Mouse (Mus musculus) lung, postnatal 0 days (tissue): ENCODE measurements around the gene Ptk7. TPM values are rescaled to one million over a fixed set of nuclear protein-coding genes. Genes with fewer than 3 reads are reported as not detected.

ENCODE experiments used
- ATAC-seq: fragments of 200-750 bp; cut with Nextera tagmentation; 2 replicates; pipeline ENCODE4 v1.8.0; 2017; ENCODE audit warnings: moderate library complexity
- DNase-seq: peaks from one replicate; pipeline ENCODE4 v3.0.0-alpha.2; 2016; ENCODE audit warnings: low spot score
- H3K27ac ChIP-seq: fragments of 300-500 bp; sonication (generic); 2 replicates; pipeline ENCODE4 v1.5.1; 2014; ENCODE audit warnings: antibody characterized with exemption, mild to moderate bottlenecking, low read length, mixed read lengths
- H3K27me3 ChIP-seq: fragments of 300-500 bp; sonication (generic); replicated peaks from 2 replicates; pipeline ENCODE4 v1.6.1; 2014; ENCODE audit warnings: low read length, mixed read lengths; ENCODE audit not compliant: insufficient read depth
- H3K36me3 ChIP-seq: fragments of 300-500 bp; sonication (generic); 2 replicates; pipeline ENCODE4 v1.6.1; 2014; ENCODE audit warnings: low read length, mixed read lengths; ENCODE audit not compliant: insufficient read depth
- H3K4me1 ChIP-seq: fragments of 300-500 bp; sonication (generic); 2 replicates; pipeline ENCODE4 v1.6.1; 2014; ENCODE audit warnings: antibody characterized with exemption, low read depth, low read length, mixed read lengths; ENCODE audit not compliant: insufficient read depth
- H3K4me2 ChIP-seq: fragments of 300-500 bp; sonication (generic); replicated peaks from 2 replicates; pipeline ENCODE4 v1.6.1; 2014; ENCODE audit warnings: low read depth, mild to moderate bottlenecking, low read length, moderate library complexity, mixed read lengths
- H3K4me3 ChIP-seq: fragments of 300-500 bp; sonication (generic); 2 replicates; pipeline ENCODE4 v1.5.1; 2014; ENCODE audit warnings: low read depth, low read length
- H3K9ac ChIP-seq: fragments of 300-500 bp; sonication (generic); replicated peaks from 2 replicates; pipeline ENCODE4 v1.6.1; 2014; ENCODE audit warnings: low read depth, mild to moderate bottlenecking
- H3K9me3 ChIP-seq: fragments of 300-500 bp; sonication (generic); 2 replicates; pipeline ENCODE4 v1.6.1; 2016; ENCODE audit warnings: low read length, mixed read lengths
- CTCF ChIP-seq: IDR thresholded peaks from 2 replicates; pipeline ENCODE4 v1.5.1; 2016; ENCODE audit warnings: antibody characterized with exemption, mild to moderate bottlenecking
- EP300 ChIP-seq: IDR thresholded peaks from 2 replicates; pipeline ENCODE4 v1.6.1; 2016; ENCODE audit warnings: antibody characterized with exemption, mild to moderate bottlenecking, control low read depth
- WGBS: fragments of 180-500 bp; shearing (Covaris S2); extraction: QIAGEN DNeasy Blood & Tissue Kit; methylation state at CpG from one replicate; pipeline ENCODE4 v1.1.7; 2014; 5-methylcytosine and 5-hydroxymethylcytosine counted together
- polyA plus RNA-seq: library from polyadenylated mRNA; unstranded; fragments of >200 nt; fragmentation: Nextera tagmentation; extraction: Ambion mirVana; gene quantifications from 2 replicates; pipeline ENCODE4 v1.2.1, GENCODE M21; 2015

The Ptk7 gene
- polyA plus RNA-seq, 1 experiment from 2014 or later, result 75.8 TPM

DNA sequence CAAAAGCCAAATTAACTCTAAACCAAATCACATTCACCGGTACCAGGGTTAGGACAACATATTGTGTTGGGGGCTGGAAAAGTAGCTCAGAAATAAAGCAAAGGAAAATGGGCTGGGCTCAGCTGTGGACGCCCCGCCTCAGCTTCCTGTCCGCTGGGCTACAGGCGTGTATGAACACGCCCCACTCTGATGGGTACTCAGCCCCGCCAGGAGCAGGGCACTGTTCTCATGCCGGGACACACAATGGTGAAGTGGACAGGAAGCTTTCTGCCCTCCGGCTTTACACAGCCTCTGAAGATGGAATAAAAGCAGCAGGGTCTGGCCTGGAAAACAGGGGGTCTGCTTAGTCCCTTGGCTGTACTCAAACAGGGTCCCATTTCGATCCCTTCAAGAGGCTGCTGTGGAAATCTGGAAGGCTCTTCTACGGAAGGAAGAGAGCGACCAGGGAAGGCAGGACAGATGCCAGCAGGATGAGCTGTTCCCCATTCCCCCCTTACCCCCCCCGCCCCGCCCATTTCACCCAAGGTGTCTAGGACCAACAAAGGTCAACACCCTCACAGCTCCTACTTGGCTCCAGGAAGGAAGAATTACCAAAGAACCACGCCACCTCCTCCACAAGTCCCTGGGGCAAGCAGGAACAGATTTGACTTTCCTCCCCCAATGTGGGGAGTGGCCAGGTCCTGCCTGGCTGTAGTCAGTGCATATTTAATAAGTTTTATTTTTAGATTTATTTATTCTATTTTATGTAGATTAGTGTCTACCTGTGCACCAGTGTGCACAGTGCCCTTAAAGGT lies 19.4 kb downstream of the Ptk7 start:
- no peak; the same call in 1 of the 2 replicates for TF ChIP-seq EP300
- no peak for TF ChIP-seq CTCF
- Histone ChIP-seq H3K36me3 (no peaks in the 10 kb centered on the region), H3K4me3 (peak overlapping the region; percentile 16; the same call in 1 of the 2 replicates), H3K4me1 (peaks cover 21% of the 10 kb centered on the region), H3K4me2 (peak overlapping the region; percentile 52), H3K9me3 (no peaks in the 10 kb centered on the region), H3K27me3 (no peaks in the 10 kb centered on the region), H3K27ac (peak overlapping the region; percentile 90), H3K9ac (no peak overlapping the region)
- 28% methylated on average over 15 of the region's 15 CpGs for WGBS
- ATAC-seq (peak; percentile 95), DNase-seq (peak; percentile 90)

DNA sequence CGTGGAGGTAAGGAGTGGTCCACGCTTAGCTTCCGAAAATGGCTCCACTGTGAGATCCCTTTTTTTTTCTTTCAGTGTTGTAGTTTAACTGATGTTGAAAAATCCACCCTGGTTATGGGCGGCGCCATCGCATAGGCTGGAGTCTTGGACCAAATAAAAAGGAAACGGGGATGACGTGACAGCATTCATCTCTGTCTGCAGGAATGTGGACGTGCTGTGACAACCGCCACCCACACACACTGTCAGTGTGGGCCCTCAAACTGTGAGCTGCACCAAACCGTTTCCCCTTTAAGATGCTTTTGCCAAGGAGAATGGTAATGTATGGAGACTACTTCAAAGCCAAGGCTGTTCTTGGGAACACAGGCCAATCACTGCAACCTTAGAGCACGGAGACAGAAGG lies 23.3 kb downstream of the Ptk7 start:
- Histone ChIP-seq H3K4me1 (peaks cover 5% of the 10 kb centered on the region; the same call in 1 of the 2 replicates), H3K9me3 (no peaks in the 10 kb centered on the region), H3K27me3 (no peaks in the 10 kb centered on the region), H3K4me3 (no peak overlapping the region), H3K27ac (no peak overlapping the region), H3K4me2 (no peak overlapping the region), H3K36me3 (no peaks in the 10 kb centered on the region), H3K9ac (no peak overlapping the region)
- TF ChIP-seq CTCF, result no peak
- no peak for TF ChIP-seq EP300
- WGBS, result 54% methylated on average over 12 of the region's 12 CpGs
- peak; percentile 20; the same call in 1 of the 2 replicates for ATAC-seq
- DNase-seq, result no peak

GRCm38 (mm10) chr17:46605126-46605525 lies 24.2 kb downstream of the Ptk7 start:
- H3K4me1 ChIP-seq, result peaks cover 5% of the 10 kb centered on the region; the same call in 1 of the 2 replicates
- DNase-seq (no peak), ATAC-seq (no peak)
- no peaks in the 10 kb centered on the region for H3K9me3 ChIP-seq
- no peaks in the 10 kb centered on the region for H3K36me3 ChIP-seq
- no peak for TF ChIP-seq CTCF
- no peak for TF ChIP-seq EP300
- H3K27ac ChIP-seq, result 0 out of 2 replicates have a peak overlapping the region, but pooled peaks have one; percentile 26
- WGBS, result 66% methylated on average over 5 of the region's 5 CpGs
- no peak overlapping the region for H3K4me2 ChIP-seq
- H3K4me3 ChIP-seq, result no peak overlapping the region
- H3K9ac ChIP-seq, result no peak overlapping the region
- H3K27me3 ChIP-seq, result no peaks in the 10 kb centered on the region

DNA sequence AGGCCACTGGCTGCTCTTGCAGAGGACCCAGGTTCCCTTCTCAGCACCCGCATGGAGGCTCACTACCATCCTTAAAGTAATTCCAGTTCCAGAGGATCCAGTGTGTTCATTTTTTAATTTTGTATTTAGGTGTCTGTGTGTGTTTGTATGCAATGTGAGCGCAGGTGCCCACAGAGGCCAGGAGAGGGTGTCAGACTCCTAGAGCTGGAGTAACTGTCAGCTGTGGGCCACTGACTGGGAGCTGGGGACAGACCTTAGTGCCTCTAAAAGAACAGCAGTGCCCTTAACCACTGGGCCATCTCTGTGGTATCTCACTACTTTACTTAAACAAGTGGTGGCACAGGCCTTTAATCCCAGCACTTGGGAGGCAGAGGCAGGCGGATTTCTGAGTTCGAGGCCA lies 26.1 kb downstream of the Ptk7 start:
- 96% methylated on average over 3 of the region's 4 CpGs for WGBS
- H3K27ac ChIP-seq, result no peak overlapping the region

DNA sequence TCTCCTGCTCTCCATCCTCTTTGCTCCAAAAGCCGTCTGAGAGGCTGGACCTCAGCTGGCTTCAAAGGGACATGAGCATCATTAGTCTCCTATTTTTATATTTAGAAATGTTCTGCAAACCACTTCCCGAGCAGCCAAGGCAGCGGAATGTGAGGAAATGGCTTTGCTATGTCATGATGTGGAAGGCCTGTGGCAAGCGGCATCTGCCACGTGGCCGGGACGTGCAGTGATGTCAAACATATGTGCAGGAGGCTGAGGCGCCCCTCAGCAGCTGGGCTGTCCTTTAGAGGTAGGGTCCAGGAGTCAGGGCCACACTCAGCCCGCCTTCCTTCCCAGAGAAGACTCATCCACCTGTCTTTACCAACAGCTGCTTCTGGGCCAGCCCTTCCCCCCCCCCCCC lies 27.1 kb downstream of the Ptk7 start:
- H3K9ac ChIP-seq, result no peak overlapping the region
- no peaks in the 10 kb centered on the region for H3K27me3 ChIP-seq
- no peaks in the 10 kb centered on the region for H3K9me3 ChIP-seq
- H3K4me2 ChIP-seq, result no peak overlapping the region
- peaks cover 5% of the 10 kb centered on the region; the same call in 1 of the 2 replicates for H3K4me1 ChIP-seq
- H3K4me3 ChIP-seq, result no peak overlapping the region
- ATAC-seq (peak; percentile 73), DNase-seq (peak; percentile 89)
- TF ChIP-seq EP300 (no peak), CTCF (no peak)
- H3K36me3 ChIP-seq, result no peaks in the 10 kb centered on the region
- WGBS, result 40% methylated on average over 9 of the region's 9 CpGs
- peak overlapping the region; percentile 38; the same call in 1 of the 2 replicates for H3K27ac ChIP-seq

More for the DNA sequence above, 26.1 kb downstream of the Ptk7 start:
- Histone ChIP-seq H3K4me2 (no peak overlapping the region), H3K4me3 (no peak overlapping the region), H3K36me3 (no peaks in the 10 kb centered on the region), H3K9ac (no peak overlapping the region), H3K9me3 (no peaks in the 10 kb centered on the region), H3K27me3 (no peaks in the 10 kb centered on the region), H3K4me1 (peaks cover 5% of the 10 kb centered on the region; the same call in 1 of the 2 replicates)
- DNase-seq, result no peak
- peak; percentile 21; the same call in 1 of the 2 replicates for TF ChIP-seq CTCF
- no peak for TF ChIP-seq EP300
- no peak for ATAC-seq

GRCm38 (mm10) chr17:46600569-46600968 lies 28.7 kb downstream of the Ptk7 start:
- Histone ChIP-seq H3K9me3 (no peaks in the 10 kb centered on the region), H3K36me3 (no peaks in the 10 kb centered on the region), H3K4me1 (peaks cover 4% of the 10 kb centered on the region; the same call in 1 of the 2 replicates), H3K27ac (no peak overlapping the region), H3K4me3 (no peak overlapping the region), H3K9ac (no peak overlapping the region), H3K4me2 (no peak overlapping the region), H3K27me3 (no peaks in the 10 kb centered on the region)
- peak; percentile 58 for DNase-seq
- ATAC-seq, result no peak
- no peak for TF ChIP-seq EP300
- peak; percentile 52 for TF ChIP-seq CTCF
- 81% methylated on average over 2 of the region's 2 CpGs for WGBS
